Mouse (Mus musculus) B cell, adult (primary cell): Measurements from ENCODE around the gene Olfr1474. TPM values are rescaled to one million over a fixed set of nuclear protein-coding genes. Genes with fewer than 3 reads are reported as not detected.

ENCODE experiments used
- total RNA-seq: library from RNA; stranded (reverse); gene quantifications from 4 replicates; pipeline ENCODE4 v1.2.4, GENCODE M21; 2023; ENCODE audit not compliant: inconsistent age

Olfr1474 gene
- not detected in 4 replicates for total RNA-seq

GRCm38 (mm10) chr19:13469265-13469664, at the start of gene Olfr1474:
TSS of gene Olfr1474 (plus strand) at chr19:13469565.

GRCm38 (mm10) chr19:13443109-13443508, 26.3 kb upstream of the Olfr1474 start, which contains the start of gene Olfr1471:
TSS of gene Olfr1471 (plus strand) at chr19:13443409.

DNA sequence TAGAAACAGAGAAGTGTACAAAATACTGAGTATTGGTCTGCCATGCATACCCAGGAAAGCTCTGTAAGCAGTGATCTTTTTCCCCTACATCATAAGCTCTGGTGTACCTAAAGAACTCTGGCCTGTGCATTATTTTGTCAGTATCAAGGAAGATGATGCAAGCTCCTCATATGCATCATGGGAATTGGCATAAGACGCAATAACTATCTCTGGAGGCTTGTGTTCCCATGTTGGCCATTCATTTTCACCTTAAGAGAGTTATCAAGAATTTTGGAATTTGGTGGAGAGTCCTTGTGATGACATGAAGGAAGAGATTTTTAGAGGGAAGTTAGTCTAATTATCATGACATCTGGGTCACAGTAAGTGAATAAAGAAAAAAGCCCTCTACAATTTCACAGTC, 13.4 kb upstream of the Olfr1474 start, which contains the start of gene Olfr1472:
Gene Olfr1472 (minus strand): TSS at position 101 of the 400 bp plus-strand sequence.

DNA sequence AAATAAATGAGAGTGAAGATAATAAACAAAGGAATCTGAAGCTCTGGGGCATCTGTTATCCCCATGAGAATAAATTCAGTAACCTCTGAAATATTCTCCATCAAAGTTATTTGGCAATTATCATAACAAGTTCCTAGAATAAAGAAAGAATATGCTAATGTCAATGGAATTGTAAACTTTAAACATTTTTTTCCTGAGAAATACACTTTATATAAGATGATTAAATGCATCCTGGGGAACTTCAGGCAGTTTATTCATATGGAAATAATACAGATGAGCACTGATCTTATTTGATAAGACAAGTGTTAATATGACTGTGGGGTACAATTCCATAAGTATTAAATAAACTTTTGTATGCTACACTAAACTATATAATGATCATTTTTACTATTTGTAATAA, 10.7 kb downstream of the Olfr1474 start, which contains the start of gene Olfr1475:
Gene Olfr1475 (minus strand): TSS at position 101 of the 400 bp plus-strand sequence.

GRCm38 (mm10) chr19:13500246-13500645, 30.9 kb downstream of the Olfr1474 start, which contains the start of gene Olfr1477:
TSS of gene Olfr1477 (plus strand) at chr19:13500546.

Other genes with a start within 250 kb of the Olfr1474 start
- not detected in 4 replicates for gene Olfr1463, start 238.2 kb upstream of the Olfr1474 start, total RNA-seq
- not detected in 4 replicates for gene Olfr1465, start 154.0 kb upstream of the Olfr1474 start, total RNA-seq
- not detected in 4 replicates for gene Olfr1466, start 130.7 kb upstream of the Olfr1474 start, total RNA-seq
- not detected in 4 replicates for gene Olfr1467, start 107.3 kb upstream of the Olfr1474 start, total RNA-seq
- not detected in 4 replicates for gene Olfr1469, start 61.7 kb upstream of the Olfr1474 start, total RNA-seq
- not detected in 4 replicates for gene Olfr1471, start 26.2 kb upstream of the Olfr1474 start, total RNA-seq
- gene Olfr1472, start 13.5 kb upstream of the Olfr1474 start, total RNA-seq, result not detected in 4 replicates
- gene Olfr1475, start 10.6 kb downstream of the Olfr1474 start, total RNA-seq, result not detected in 4 replicates
- not detected in 4 replicates for gene Olfr1477, start 31.0 kb downstream of the Olfr1474 start, total RNA-seq
- gene Olfr1480, start 58.3 kb downstream of the Olfr1474 start, total RNA-seq, result not detected in 4 replicates
- not detected in 4 replicates for gene Olfr1484, start 113.9 kb downstream of the Olfr1474 start, total RNA-seq
- gene Olfr1487, start 147.8 kb downstream of the Olfr1474 start, total RNA-seq, result not detected in 4 replicates
- gene Olfr1489, start 162.1 kb downstream of the Olfr1474 start, total RNA-seq, result not detected in 4 replicates
- not detected in 4 replicates for gene Olfr1490, start 181.5 kb downstream of the Olfr1474 start, total RNA-seq
- gene Olfr1491, start 227.7 kb downstream of the Olfr1474 start, total RNA-seq, result not detected in 4 replicates